Mouse (Mus musculus): ENCODE data around the gene Plac9a. TPM values are rescaled to one million over a fixed set of nuclear protein-coding genes. Genes with fewer than 3 reads are reported as not detected.
A peak's percentile ranks its signal among the peaks of the same experiment; 100 is the strongest.
"Not testable (repeated sequence)": the region's sequence is repeated elsewhere in the genome, so short reads cannot be mapped to it uniquely, and the experiment has no call there.

Gene Plac9a
- polyA plus RNA-seq, 2 experiments from 2014 or later = not detected

DNA sequence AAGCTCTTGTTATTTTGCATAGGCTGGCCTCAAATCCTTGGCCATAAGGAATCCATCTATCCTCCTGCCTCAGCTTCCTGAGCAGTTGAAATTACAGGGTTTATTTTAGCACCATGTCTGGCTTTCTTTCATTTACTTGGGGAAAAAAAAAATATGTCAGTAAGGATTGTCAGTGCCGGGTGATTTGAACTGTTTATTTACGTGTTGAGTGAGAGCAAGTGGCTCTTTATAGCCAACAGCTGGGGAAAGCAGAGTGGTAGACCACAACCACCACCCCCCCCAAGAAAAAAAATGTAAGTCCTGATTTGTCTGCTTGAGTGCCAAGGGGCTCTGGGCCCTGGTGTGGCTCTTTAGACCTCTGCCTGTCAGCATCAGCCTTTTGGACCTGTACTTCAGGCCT is 39.2 kb downstream of the Plac9a start:
- ATAC-seq = no peak

GRCm38 (mm10) chr14:25861771-25862530 is 40.9 kb downstream of the Plac9a start:
- ATAC-seq = peak; percentile 59

DNA sequence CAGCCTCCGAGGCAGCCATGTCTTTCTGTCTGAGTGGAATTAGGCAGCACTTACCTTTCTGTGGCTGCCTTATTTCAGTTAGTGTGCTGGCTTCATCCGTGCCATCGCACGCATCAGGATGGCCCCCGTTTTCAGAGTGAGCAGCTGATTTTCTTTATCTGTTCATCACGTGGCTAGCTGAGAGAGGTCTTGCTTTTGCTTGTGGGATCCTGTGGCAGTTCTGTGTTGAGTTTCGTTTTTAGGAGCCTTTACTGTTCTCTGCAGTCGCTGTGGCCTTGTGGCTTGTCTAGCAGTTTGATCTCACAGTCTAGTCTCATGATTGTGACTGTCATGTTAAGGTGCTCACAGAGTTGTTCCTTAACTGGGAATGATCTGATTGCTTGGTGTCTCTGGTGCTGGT is 45.0 kb downstream of the Plac9a start:
- ATAC-seq = peak; percentile 57

DNA sequence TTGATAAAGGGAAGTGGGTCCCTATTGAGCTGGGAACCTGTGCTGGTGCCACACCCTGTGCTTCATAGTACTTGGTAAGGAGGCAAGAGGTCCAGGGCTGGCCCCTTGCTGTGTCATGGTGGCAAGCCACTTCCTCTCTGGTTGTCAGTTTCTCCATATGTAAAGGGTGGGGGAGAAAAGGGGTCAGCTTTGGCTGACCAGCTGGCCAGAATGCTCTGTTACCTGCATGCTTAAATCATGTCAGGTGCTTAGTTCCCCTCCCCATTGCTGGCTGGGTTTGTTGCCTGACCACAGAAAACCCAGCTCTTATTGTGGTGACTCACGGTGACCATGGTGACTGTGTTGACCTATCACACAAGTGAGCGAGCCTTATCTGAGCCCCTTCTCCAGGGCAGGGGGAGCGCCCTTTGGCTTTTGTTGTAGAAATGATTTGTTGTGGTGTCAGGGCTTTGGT is 45.7 kb downstream of the Plac9a start:
- peak; percentile 5 for ATAC-seq

- peak; percentile 79 for ATAC-seq
These were observed 47.5 kb downstream of the Plac9a start for GRCm38 (mm10) chr14:25855241-25855885.

GRCm38 (mm10) chr14:25853717-25854452 is 49.0 kb downstream of the Plac9a start:
- ATAC-seq = no peak

DNA sequence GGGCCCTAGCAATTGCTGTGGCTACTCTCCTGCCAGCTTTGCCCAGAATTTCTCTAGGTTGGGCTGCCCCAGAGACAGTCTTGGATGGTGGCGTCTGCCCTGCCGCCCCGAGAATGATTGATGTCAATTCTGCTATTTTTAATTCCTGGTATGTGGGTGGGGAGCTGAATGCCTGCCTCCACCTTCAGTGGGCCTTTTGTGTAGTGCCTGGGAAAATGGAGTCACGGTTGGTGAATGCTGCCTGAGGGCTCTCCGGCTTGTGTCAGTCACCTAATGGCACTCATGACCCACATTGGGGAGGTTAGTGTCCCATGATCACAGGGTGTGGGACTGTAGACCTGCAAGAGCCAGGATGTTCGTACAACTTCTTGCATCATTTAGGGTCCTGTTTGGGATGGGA is 49.6 kb downstream of the Plac9a start:
- no peak for ATAC-seq

- no peak for ATAC-seq
These were observed 50.8 kb downstream of the Plac9a start for GRCm38 (mm10) chr14:25852121-25852561.

DNA sequence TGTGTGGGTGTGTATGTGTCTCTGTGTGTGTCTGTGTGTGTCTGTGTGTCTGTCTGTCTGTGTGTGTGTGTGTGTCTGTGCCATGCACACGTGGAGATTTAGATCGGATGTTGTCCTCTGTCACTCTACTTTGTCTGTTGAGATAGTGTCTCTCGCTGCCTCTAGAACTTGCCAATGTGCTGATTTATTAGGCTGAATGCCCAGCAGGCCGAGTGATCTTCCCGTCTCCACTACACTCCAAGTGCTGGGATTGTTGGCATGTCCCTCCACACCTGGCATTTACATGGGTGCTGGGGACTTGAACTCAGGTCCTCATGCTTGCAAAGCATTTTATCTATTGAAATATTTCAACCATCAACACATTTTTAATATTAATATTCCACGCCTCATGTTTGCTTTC is 51.7 kb downstream of the Plac9a start:
- ATAC-seq = no peak

DNA sequence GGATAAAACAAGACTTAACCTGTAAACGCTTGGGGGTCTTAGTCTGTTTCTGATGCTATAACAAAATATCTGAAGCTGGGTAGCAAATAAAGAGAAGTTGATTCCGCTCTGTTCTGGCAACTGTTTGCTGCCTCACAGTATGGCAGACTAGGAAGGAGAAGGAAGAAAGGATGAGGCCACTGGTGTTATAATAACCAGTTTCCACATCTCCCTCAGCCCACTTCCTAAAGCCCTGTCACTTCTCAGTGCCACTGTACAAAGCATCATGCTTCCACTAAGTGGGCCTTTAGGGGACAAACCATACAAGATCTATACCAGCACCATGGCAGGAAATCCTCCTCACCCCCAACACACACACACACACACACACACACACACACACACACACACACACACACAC is 52.5 kb downstream of the Plac9a start:
- ATAC-seq = no peak

DNA sequence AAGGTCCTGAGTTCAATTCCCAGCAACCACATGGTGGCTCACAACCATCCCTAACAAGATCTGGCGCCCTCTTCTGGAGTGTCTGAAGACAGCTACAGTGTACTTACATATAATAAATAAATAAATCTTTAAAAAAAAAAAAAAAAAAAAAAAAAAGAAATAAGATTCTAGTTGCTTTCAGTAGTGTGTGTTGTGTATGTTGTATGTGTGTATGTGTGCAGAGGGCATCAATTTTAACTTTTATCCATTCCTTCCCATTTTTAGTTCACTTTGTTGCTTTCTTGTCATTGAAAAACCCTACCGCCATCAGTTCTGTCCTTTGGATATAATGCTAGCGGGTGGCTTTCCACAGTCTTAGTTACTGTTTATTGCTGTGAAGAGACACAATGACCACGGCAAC is 54.2 kb downstream of the Plac9a start:
- not testable (repeated sequence) for ATAC-seq

DNA sequence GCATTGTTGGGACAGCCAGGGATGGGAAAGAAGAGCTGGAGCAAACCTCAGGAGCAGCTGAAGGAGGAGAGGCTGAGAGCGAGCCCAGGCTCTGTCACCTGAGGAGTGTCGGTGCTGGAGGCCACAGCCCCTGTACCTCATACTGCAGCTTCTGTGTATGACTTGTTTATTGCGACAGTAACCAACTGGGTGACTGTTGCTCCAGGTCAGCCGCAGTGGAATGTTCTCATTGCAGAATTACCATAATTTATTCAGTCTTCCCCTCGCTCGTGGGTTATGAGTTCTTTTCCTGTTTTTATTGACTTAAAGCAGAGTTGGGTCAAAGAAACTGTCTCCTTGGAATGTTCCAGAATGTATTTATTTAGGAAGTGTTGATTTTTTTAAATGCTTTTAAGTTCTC is 54.7 kb downstream of the Plac9a start:
- no peak for ATAC-seq

- ATAC-seq = no peak
These were observed 55.2 kb downstream of the Plac9a start for GRCm38 (mm10) chr14:25847660-25848059.

DNA sequence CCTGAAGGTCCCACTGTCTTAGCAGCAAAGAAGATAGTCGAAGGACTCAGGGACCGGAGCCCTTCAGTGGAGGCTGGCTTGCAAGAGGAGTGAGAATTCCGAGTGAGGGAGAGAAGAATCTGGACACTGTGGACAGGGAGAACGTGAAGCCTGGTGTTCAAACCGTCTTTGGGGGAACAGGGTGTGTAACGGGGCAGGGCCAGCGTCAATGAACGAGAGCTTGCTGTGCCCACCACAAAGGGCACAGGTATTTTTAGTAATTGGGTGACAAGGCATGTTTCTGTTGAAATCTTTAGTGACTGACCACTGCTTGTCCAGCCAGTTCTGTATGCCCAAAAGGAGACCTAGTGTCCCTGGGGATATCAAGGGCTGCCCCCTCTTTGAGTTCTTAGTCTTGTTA is 56.4 kb downstream of the Plac9a start:
- no peak for ATAC-seq

GRCm38 (mm10) chr14:25845832-25846383 is 57.0 kb downstream of the Plac9a start:
- no peak for ATAC-seq

- no peak for ATAC-seq
These were observed 58.5 kb downstream of the Plac9a start for GRCm38 (mm10) chr14:25844372-25844771.

DNA sequence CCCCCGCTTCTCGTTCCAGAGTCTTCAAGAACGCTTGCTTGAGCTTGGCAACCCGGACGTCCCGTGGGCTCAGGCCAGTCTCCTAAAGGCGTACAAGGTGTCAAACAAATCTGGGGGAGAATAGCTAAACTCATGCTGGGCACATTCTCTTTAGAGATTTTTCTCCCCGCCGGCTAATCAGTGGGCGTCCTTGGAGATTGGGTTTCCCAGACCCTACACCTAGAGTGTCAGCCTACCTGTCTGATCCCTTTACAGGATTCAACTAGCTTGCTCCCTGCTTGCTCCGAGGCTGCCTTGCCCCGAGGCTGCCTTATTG is 60.3 kb downstream of the Plac9a start:
- ATAC-seq = no peak

GRCm38 (mm10) chr14:25841991-25842687 is 60.8 kb downstream of the Plac9a start, which contains the start of gene Anxa11:
Gene Anxa11 (plus strand): TSS chr14:25842156.
- peak; percentile 92 for ATAC-seq

GRCm38 (mm10) chr14:25841579-25841978 is 61.3 kb downstream of the Plac9a start:
- ATAC-seq = no peak

DNA sequence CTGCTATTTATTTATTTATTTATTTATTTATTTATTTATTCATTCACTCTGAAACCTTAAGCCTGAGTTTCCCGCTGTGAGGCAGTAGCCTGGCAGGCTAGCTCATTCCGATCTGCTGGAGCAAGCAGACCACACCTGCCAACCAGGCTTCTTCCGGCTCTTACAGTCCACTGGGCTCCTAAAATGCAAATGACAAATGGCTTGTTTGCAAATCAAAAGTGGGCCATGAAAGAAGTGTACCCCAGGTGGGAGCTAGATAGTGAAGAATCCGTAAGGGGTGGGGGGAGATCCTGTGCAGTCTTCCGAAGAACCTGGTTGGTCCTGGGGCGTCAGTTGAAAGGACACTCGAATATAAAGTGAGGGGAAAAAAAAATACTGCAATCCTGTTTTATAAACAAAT is 61.9 kb downstream of the Plac9a start:
- ATAC-seq = no peak

DNA sequence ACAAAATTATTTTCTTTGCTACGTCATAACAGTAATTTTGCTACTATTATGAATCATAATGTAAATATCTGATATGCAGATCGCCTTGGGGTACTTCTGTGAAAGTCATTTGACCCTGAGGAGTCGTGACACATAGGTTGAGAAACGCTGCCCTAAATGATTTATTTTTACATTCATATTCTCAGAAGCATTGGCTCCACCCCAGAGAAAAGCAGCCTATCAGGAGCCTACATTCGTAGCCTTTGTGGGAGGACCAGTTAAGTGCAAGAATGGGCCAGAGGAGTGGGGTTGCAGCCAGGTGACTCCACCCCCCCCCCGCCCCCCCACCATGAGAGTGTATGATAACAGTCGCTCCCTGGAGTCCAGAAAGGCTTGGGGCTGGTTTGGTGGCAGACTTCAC is 63.1 kb downstream of the Plac9a start:
- ATAC-seq = no peak

GRCm38 (mm10) chr14:25838411-25838810 is 64.5 kb downstream of the Plac9a start:
- no peak for ATAC-seq
